Mouse (Mus musculus): ENCODE data around the gene Lin28b.
"Not testable (repeated sequence)": the region's sequence is repeated elsewhere in the genome, so short reads cannot be mapped to it uniquely, and the experiment has no call there.

The Lin28b gene

GRCm38 (mm10) chr10:45410624-45411341 is 75.4 kb downstream of the Lin28b start:
- no peak for DNase-seq

- DNase-seq = no peak
Measured at GRCm38 (mm10) chr10:45399702-45400243, 86.4 kb downstream of the Lin28b start.

- no peak for DNase-seq
Measured at GRCm38 (mm10) chr10:45398211-45398610, 88.0 kb downstream of the Lin28b start.

- no peak for DNase-seq
Measured at GRCm38 (mm10) chr10:45382637-45382958, 103.6 kb downstream of the Lin28b start.

GRCm38 (mm10) chr10:45381937-45382636 is 104.1 kb downstream of the Lin28b start:
- no peak for DNase-seq

- DNase-seq = no peak
Measured at GRCm38 (mm10) chr10:45378269-45378668, 107.9 kb downstream of the Lin28b start.

- peak; percentile 60 for DNase-seq
Measured at GRCm38 (mm10) chr10:45372994-45373692, 113.1 kb downstream of the Lin28b start.

GRCm38 (mm10) chr10:45370545-45370944 is 115.7 kb downstream of the Lin28b start:
- DNase-seq = no peak

GRCm38 (mm10) chr10:45369639-45370038 is 116.6 kb downstream of the Lin28b start:
- DNase-seq = no peak

- no peak for DNase-seq
Measured at GRCm38 (mm10) chr10:45366987-45367705, 119.0 kb downstream of the Lin28b start.

GRCm38 (mm10) chr10:45363396-45363795 is 122.8 kb downstream of the Lin28b start:
- no peak for DNase-seq

- no peak for DNase-seq
Measured at GRCm38 (mm10) chr10:45356091-45356490, 130.1 kb downstream of the Lin28b start.

- not testable (repeated sequence) for DNase-seq
Measured at GRCm38 (mm10) chr10:45348143-45348542, 138.1 kb downstream of the Lin28b start.

- no peak for DNase-seq
Measured at GRCm38 (mm10) chr10:45345217-45345616, 141.0 kb downstream of the Lin28b start.

- no peak for DNase-seq
Measured at GRCm38 (mm10) chr10:45344381-45344780, 141.8 kb downstream of the Lin28b start.

GRCm38 (mm10) chr10:45339106-45339505 is 147.1 kb downstream of the Lin28b start:
- no peak for DNase-seq

- no peak for DNase-seq
Measured at GRCm38 (mm10) chr10:45335434-45336422, 150.5 kb downstream of the Lin28b start, which contains the start of gene Bves. Gene Bves (plus strand): TSS chr10:45335772.

GRCm38 (mm10) chr10:45334925-45335324 is 151.3 kb downstream of the Lin28b start:
- no peak for DNase-seq

- DNase-seq = no peak
Measured at GRCm38 (mm10) chr10:45328196-45329000, 157.8 kb downstream of the Lin28b start.

Measured in cerebellum, adult 9-10 months (tissue).